Mouse (Mus musculus): Measurements from ENCODE around the gene Ptgdr. TPM values are rescaled to one million over a fixed set of nuclear protein-coding genes. Genes with fewer than 3 reads are reported as not detected.
"Not testable (repeated sequence)": the region's sequence is repeated elsewhere in the genome, so short reads cannot be mapped to it uniquely, and the experiment has no call there.

Ptgdr gene
- polyA plus RNA-seq, 1 experiment from 2014 or later: 0.05 TPM

DNA sequence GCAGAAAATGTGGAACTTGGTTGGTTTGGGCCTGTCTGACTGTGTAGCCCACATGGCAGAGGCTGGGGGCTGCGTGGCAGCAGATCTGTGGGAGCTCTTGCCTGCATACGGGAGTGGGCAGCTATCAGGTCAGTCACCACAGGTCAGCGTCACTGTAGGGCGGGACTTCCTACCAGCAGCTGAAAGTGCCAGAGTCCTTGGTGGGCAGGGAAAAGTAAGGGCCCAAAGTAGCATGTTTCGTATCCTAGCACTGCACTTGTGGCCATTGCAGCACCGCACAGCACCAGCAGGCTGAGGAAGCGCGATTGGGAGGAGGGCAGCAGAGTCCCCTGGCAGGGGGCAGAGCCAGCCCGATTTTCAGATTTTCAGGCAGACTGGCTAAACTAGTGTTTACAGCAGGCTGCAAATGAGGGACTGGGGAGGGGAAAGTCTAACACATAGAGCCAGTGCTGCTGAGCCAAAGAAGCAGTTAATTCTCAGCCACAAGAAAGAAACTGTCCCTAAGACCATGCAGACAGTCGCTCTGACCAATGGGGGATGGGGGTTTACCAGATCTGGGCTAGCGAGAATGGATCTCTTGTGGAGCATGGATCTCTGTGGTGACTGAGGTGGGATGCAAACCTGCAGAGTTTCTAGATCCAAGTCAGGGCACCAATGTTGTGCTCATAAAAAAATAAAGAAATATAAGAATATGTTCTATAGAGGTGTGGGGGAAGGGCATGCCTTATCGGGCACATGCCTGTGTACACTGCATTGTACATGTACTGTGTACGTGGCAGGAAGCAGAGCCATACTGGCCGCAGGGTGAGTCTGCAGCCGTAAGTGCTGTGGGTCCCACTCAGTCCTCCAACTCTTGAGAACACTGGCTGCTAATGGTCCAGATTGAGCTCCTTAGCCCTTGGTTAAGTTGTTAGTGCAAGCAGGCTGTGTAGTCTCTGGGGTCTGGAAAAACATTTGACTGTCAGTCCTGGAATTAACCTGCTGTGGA, 15.1 kb downstream of the Ptgdr start:
- H3K27ac ChIP-seq: no peak overlapping the region; the same call in 1 of the 2 replicates
- no peaks in the 10 kb centered on the region for H3K27me3 ChIP-seq (ENCODE audit: low read depth, poor library complexity, severe bottlenecking)
- peak overlapping the region; percentile 33 for H3K4me3 ChIP-seq
- peak; percentile 33 for DNase-seq (ENCODE audit: low spot score)
- 43% methylated on average over 15 of the region's 15 CpGs for WGBS
- no peaks in the 10 kb centered on the region for H3K9me3 ChIP-seq (replicated peaks)
- H3K36me3 ChIP-seq: no peaks in the 10 kb centered on the region
- peaks cover 10% of the 10 kb centered on the region for H3K4me1 ChIP-seq

DNA sequence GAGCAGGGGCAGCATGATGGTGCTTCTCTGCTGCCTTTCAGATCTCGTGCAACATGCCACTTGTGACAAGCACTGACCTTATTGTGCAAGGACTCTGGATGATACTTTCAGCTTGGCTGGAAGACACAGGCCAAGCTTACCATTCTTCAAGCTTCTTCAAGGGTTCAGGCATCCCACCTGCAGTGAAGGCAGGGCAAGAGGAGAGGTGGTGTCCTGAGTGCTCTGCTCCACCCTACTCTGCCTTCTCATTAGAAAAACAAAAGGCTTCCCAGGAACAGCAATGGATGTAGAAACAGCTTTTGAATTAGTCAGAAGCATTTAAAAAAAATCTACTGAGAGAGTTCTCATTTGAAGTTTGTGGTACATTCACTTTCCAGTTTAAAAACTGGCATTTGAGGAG, 20.5 kb downstream of the Ptgdr start:
- no peak overlapping the region for H3K27ac ChIP-seq
- H3K9me3 ChIP-seq (replicated peaks): no peaks in the 10 kb centered on the region
- H3K27me3 ChIP-seq (ENCODE audit: low read depth, poor library complexity, severe bottlenecking): no peaks in the 10 kb centered on the region
- no peak for DNase-seq (ENCODE audit: low spot score)
- WGBS: 61% methylated on average over 1 of the region's 1 CpGs
- peaks cover 3% of the 10 kb centered on the region for H3K4me1 ChIP-seq
- H3K4me3 ChIP-seq: no peak overlapping the region
- H3K36me3 ChIP-seq: no peaks in the 10 kb centered on the region

DNA sequence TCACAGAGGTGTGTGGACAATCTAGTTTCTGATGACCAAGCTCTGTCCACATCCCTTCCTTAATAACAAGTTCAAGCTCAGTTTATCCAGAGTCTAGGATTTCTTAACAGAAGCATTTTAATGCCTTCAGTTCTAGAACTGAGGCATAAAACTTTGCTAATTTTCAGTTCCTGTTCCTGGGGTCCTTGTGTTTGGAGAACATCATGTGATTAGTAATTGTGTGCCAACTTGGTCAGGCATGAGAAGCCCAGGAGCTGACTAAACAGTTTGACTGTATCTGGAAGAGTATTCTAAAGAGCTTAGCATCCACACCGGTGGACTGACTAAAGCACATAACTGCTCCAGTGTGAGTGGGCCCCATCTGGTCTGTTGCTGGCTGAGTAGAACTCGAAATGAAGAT, 24.0 kb downstream of the Ptgdr start:
- Histone ChIP-seq H3K36me3 (no peaks in the 10 kb centered on the region), H3K4me3 (no peak overlapping the region), H3K9me3 (replicated peaks) (no peaks in the 10 kb centered on the region), H3K4me1 (no peaks in the 10 kb centered on the region), H3K27me3 (ENCODE audit: low read depth, poor library complexity, severe bottlenecking) (no peaks in the 10 kb centered on the region), H3K27ac (no peak overlapping the region)
- no peak for DNase-seq (ENCODE audit: low spot score)
- WGBS: 76% methylated on average over 2 of the region's 2 CpGs

DNA sequence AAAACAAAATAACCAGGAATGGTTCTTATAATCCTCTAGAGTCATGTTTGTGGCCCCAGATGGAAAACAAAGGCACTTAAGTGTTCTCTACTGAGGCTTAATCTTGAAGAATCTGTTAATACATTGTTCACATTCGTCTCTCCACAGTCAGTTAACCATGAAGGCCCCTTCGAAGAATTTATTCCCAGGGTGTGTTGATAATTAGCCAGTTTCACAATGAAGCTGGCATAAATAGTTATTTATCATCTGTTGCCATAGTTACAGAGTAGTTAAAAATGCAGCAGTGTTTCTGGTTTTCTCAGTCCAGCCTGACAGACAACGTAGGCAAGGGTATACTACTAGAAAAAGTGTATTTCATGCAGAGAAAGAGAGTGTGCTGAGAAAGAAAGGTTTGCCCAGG, 25.0 kb downstream of the Ptgdr start:
- 78% methylated on average over 3 of the region's 3 CpGs for WGBS
- H3K4me3 ChIP-seq; H3K27ac ChIP-seq; H3K27me3 ChIP-seq (ENCODE audit: low read depth, poor library complexity, severe bottlenecking); DNase-seq (ENCODE audit: low spot score); H3K4me1 ChIP-seq; H3K36me3 ChIP-seq; H3K9me3 ChIP-seq (replicated peaks): not testable (repeated sequence)

DNA sequence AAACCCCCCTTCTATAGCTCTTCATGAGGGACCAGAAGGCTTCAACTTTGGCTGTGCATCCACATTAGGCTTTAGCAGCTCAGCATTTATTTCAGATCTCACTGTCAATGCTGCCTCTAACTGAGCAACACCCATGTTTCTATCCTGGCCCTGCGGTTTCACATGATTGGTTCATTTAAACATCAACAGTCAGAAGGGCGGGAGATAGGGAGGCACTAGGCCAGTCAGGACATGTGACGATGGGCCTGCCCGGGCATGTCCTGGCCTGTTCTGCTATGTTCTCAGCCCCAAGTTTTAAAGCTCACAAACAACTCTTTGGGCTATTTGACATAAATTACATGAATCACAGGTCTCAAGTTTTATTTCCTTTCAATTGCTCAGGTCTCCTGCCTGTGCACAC, 26.1 kb downstream of the Ptgdr start:
- not testable (repeated sequence) for H3K27ac ChIP-seq; H3K27me3 ChIP-seq (ENCODE audit: low read depth, poor library complexity, severe bottlenecking); H3K36me3 ChIP-seq; H3K4me3 ChIP-seq; H3K9me3 ChIP-seq (replicated peaks); H3K4me1 ChIP-seq; DNase-seq (ENCODE audit: low spot score)
- WGBS: 95% methylated on average over 4 of the region's 4 CpGs

DNA sequence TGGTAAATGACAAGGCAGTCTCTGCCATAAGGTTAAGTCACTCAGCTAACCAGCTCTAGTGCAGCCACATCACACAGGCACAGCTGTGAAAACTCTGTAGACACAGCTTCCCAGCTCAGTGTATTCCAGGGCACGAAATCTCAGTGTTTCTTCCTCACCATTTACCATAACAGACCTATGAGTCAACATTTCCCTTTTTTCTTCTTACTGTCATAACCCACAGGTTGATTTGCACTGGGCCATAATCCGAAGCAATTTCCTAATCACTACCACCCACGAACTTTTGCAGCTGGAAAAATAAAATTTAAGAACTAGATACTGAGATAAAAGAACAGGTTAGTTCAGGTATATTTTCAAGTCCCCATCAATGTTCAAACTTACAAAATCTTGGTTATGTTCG, 31.4 kb downstream of the Ptgdr start:
- Histone ChIP-seq H3K27ac (no peak overlapping the region), H3K4me1 (no peaks in the 10 kb centered on the region), H3K9me3 (replicated peaks) (no peaks in the 10 kb centered on the region), H3K36me3 (no peaks in the 10 kb centered on the region), H3K27me3 (ENCODE audit: low read depth, poor library complexity, severe bottlenecking) (no peaks in the 10 kb centered on the region), H3K4me3 (no peak overlapping the region)
- 77% methylated on average over 4 of the region's 4 CpGs for WGBS
- no peak for DNase-seq (ENCODE audit: low spot score)

DNA sequence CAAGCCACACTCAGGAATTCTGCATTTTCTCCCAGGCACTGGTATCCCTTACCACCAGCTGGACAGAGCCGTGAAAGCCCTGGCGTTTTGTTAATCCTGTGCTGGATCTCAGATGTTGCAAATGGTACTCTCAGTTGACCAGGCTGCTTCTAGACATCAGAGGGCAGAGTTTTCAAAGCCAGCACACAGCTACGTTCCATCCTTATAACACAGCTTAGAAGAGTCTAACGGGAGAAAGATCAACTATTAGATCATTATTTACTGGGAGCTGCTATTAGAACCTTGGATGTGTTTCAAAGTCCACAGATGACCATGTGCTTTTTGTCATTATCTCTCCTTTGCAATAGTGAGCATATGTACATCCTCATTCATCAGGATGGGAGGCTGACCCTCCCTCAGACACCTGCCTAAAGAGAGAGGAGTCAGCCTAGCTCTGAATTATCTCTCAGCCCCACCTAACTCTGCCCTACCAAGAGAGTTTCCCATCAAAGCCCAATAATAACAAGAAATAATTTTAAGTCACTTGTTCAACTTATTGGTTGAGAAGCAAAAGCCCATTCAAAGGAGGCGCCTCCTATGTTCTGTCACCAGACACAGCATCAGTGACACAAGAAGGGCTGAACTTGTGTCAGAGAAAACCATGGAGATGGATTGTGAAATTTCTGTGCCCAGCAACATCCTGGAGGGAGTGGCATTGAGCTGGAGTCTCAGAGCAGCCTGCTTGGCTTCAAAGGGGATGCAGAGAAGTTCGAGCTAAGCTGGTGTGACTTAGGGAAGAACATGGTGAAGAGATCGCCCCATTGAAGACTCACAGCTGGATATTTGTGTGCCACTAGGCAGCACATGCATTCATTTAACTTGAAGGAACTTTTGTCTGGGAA, 37.8 kb downstream of the Ptgdr start:
- no peaks in the 10 kb centered on the region for H3K4me1 ChIP-seq
- no peak overlapping the region for H3K4me3 ChIP-seq
- no peak overlapping the region for H3K27ac ChIP-seq
- no peaks in the 10 kb centered on the region for H3K9me3 ChIP-seq (replicated peaks)
- DNase-seq (ENCODE audit: low spot score): no peak
- WGBS: 81% methylated on average over 7 of the region's 7 CpGs
- H3K27me3 ChIP-seq (ENCODE audit: low read depth, poor library complexity, severe bottlenecking): no peaks in the 10 kb centered on the region
- H3K36me3 ChIP-seq: no peaks in the 10 kb centered on the region

DNA sequence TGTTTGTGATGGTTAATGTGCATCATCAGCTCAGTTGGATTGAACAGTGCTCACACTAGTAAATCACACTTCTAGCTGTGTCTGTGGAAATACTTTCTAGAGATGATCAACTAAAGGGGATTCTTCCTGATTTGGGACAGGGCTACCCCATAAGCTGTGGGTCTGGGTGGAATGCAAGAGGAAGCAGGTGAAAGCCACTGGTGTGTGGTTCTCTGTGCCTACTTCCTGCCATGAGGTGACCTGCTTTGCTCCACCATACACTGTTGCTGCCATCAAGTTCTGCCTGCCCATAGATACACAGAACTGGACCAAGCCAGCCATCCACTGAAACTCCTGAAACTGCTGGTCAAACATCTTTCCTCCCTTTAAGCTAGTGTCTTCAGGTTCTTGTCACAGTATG, 46.0 kb downstream of the Ptgdr start:
- H3K27ac ChIP-seq; H3K27me3 ChIP-seq (ENCODE audit: low read depth, poor library complexity, severe bottlenecking); H3K36me3 ChIP-seq; H3K9me3 ChIP-seq (replicated peaks); H3K4me3 ChIP-seq; DNase-seq (ENCODE audit: low spot score); H3K4me1 ChIP-seq: not testable (repeated sequence)

Other genes starting within 250 kb of the Ptgdr start
- not detected in 2 replicates for gene Gm5624, start 231.4 kb downstream of the Ptgdr start, polyA plus RNA-seq (2016; fragmentation: Nextera tagmentation; extraction: Ambion mirVana)
- not detected in 2 replicates for gene Gm8257, start 152.9 kb downstream of the Ptgdr start, polyA plus RNA-seq (2016; fragmentation: Nextera tagmentation; extraction: Ambion mirVana)
- not detected in 2 replicates for gene Gm8267, start 109.0 kb downstream of the Ptgdr start, polyA plus RNA-seq (2016; fragmentation: Nextera tagmentation; extraction: Ambion mirVana)
- gene Ptger2, start 128.8 kb upstream of the Ptgdr start, polyA plus RNA-seq (2016; fragmentation: Nextera tagmentation; extraction: Ambion mirVana): 0.10 TPM in 1 of 2 replicates, not detected in the other

Measured in limb, embryonic 10.5 days (tissue).